Mouse (Mus musculus) embryonic facial prominence, embryonic 10.5 days (tissue): Measurements from ENCODE around the gene Ackr2. TPM values are rescaled to one million over a fixed set of nuclear protein-coding genes. Genes with fewer than 3 reads are reported as not detected.

Source experiments
- DNase-seq: peaks from one replicate; pipeline ENCODE4 v3.0.0-alpha.2; 2017; ENCODE audit warnings: low spot score
- H3K27ac ChIP-seq: fragments of 300-500 bp; sonication (generic); replicated peaks from 2 replicates; pipeline ENCODE4 v1.5.1; 2016; ENCODE audit warnings: mild to moderate bottlenecking
- H3K27me3 ChIP-seq: fragments of 300-500 bp; sonication (generic); replicated peaks from 2 replicates; pipeline ENCODE4 v1.6.1; 2016; ENCODE audit warnings: low read depth, mild to moderate bottlenecking; ENCODE audit not compliant: poor library complexity, severe bottlenecking
- H3K36me3 ChIP-seq: fragments of 300-500 bp; sonication (generic); replicated peaks from 2 replicates; pipeline ENCODE4 v1.6.1; 2016; ENCODE audit warnings: mild to moderate bottlenecking, moderate library complexity
- H3K4me1 ChIP-seq: fragments of 300-500 bp; sonication (generic); 2 replicates; pipeline ENCODE4 v1.6.1; 2016
- H3K4me3 ChIP-seq: fragments of 300-500 bp; sonication (generic); 2 replicates; pipeline ENCODE4 v1.5.1; 2016; ENCODE audit warnings: mild to moderate bottlenecking, moderate library complexity
- H3K9me3 ChIP-seq: fragments of 300-500 bp; sonication (generic); 2 replicates; pipeline ENCODE4 v1.6.1; 2016; ENCODE audit warnings: mild to moderate bottlenecking
- WGBS: fragments of 180-500 bp; shearing (Covaris S2); methylation state at CpG from one replicate; pipeline ENCODE4 v1.1.7; 2016; 5-methylcytosine and 5-hydroxymethylcytosine counted together
- polyA plus RNA-seq: library from polyadenylated mRNA; unstranded; fragments of >200 nt; fragmentation: Nextera tagmentation; extraction: Ambion mirVana; gene quantifications from 2 replicates; pipeline ENCODE4 v1.2.1, GENCODE M21; 2016

Gene Ackr2
- polyA plus RNA-seq, 1 experiment from 2014 or later: 0.52 TPM

GRCm38 (mm10) chr9:121959966-121960635, 61.9 kb downstream of the Ackr2 start:
- Histone ChIP-seq H3K9me3 (no peaks in the 10 kb centered on the region), H3K36me3 (no peaks in the 10 kb centered on the region), H3K27ac (peak overlapping the region; percentile 49; the same call in 1 of the 2 replicates), H3K27me3 (no peaks in the 10 kb centered on the region), H3K4me1 (peaks cover 22% of the 10 kb centered on the region), H3K4me3 (no peak overlapping the region)
- 31% methylated on average over 7 of the region's 7 CpGs for WGBS
- DNase-seq: no peak

Other genes with a start within 250 kb of the Ackr2 start
- 14.9 and 17.8 TPM in 2 replicates for gene Sec22c, start 192.9 kb upstream of the Ackr2 start, polyA plus RNA-seq
- gene Ss18l2, start 188.0 kb upstream of the Ackr2 start, polyA plus RNA-seq: 91.0 and 92.4 TPM in 2 replicates
- 61.2 and 62.9 TPM in 2 replicates for gene Nktr, start 179.2 kb upstream of the Ackr2 start, polyA plus RNA-seq
- 5.3 and 6.4 TPM in 2 replicates for gene Zfp651, start 139.0 kb upstream of the Ackr2 start, polyA plus RNA-seq
- 0.17 and 0.26 TPM in 2 replicates for gene Klhl40, start 120.7 kb upstream of the Ackr2 start, polyA plus RNA-seq
- gene Hhatl, start 105.8 kb upstream of the Ackr2 start, polyA plus RNA-seq: not detected in 2 replicates
- 0.83 and 1.2 TPM in 2 replicates for gene Ccdc13, start 58.9 kb upstream of the Ackr2 start, polyA plus RNA-seq
- gene Higd1a, start 40.0 kb upstream of the Ackr2 start, polyA plus RNA-seq: 195 and 201 TPM in 2 replicates
- gene Cyp8b1, start 17.9 kb downstream of the Ackr2 start, polyA plus RNA-seq: not detected in 2 replicates
- 0.37 and 0.53 TPM in 2 replicates for gene Fam198a, start 52.6 kb downstream of the Ackr2 start, polyA plus RNA-seq
- 13.5 and 13.9 TPM in 2 replicates for gene Pomgnt2, start 98.8 kb downstream of the Ackr2 start, polyA plus RNA-seq
- gene Snrk, start 218.9 kb downstream of the Ackr2 start, polyA plus RNA-seq: 33.2 and 34.8 TPM in 2 replicates